Mouse (Mus musculus) stomach, postnatal 0 days (tissue): Measurements from ENCODE around the gene Rrad.

Experiments
- CTCF ChIP-seq: IDR thresholded peaks from 2 replicates; pipeline ENCODE4 v1.5.1; 2016; ENCODE audit warnings: antibody characterized with exemption, low read depth, mild to moderate bottlenecking, moderate library complexity
- EP300 ChIP-seq: optimal IDR thresholded peaks from 2 replicates; pipeline ENCODE3; 2016; ENCODE audit warnings: antibody characterized with exemption

DNA sequence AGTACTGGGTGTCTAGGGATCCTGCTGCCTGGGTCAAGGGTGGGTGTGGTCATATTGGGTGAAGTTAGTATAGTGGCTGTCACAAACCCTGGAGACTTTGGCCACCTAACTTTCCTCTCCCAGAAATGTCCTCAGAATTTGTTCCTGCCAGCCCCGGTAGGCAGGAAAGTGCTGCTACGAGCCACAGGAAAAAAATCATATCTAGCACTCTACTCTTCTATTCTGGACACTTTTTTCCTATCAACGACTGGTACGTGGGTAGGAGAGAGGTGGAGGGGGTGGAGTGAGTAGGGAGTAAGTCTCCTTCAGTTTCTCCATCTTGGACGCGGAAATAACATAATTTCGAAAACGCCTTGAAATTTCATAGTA, 1.0 kb downstream of the Rrad start:
- TF ChIP-seq CTCF (no peak), EP300 (no peak)
